Mouse (Mus musculus) G1E-ER4 (cell line): ENCODE data around the gene Rab1b. TPM values are rescaled to one million over a fixed set of nuclear protein-coding genes. Genes with fewer than 3 reads are reported as not detected.

Experiments
- GATA1 ChIP-seq: IDR thresholded peaks from one replicate; pipeline ENCODE4 v1.8.0; 2012; ENCODE audit warnings: low read length, inconsistent platforms
- polyA plus RNA-seq: library from polyadenylated mRNA; stranded (reverse); fragments of >175 nt; gene quantifications from 2 replicates; pipeline ENCODE4 v1.2.3, GENCODE M21; 2012

Rab1b gene
- polyA plus RNA-seq, 1 experiment = 315 TPM

GRCm38 (mm10) chr19:5108271-5108575 is 1.4 kb upstream of the Rab1b start:
- TF ChIP-seq GATA1 = no peak

- TF ChIP-seq GATA1 = no peak
These were observed 841 bp upstream of the Rab1b start for GRCm38 (mm10) chr19:5107556-5108270.

- TF ChIP-seq GATA1 = no peak
These were observed 798 bp downstream of the Rab1b start for GRCm38 (mm10) chr19:5106074-5106473.

DNA sequence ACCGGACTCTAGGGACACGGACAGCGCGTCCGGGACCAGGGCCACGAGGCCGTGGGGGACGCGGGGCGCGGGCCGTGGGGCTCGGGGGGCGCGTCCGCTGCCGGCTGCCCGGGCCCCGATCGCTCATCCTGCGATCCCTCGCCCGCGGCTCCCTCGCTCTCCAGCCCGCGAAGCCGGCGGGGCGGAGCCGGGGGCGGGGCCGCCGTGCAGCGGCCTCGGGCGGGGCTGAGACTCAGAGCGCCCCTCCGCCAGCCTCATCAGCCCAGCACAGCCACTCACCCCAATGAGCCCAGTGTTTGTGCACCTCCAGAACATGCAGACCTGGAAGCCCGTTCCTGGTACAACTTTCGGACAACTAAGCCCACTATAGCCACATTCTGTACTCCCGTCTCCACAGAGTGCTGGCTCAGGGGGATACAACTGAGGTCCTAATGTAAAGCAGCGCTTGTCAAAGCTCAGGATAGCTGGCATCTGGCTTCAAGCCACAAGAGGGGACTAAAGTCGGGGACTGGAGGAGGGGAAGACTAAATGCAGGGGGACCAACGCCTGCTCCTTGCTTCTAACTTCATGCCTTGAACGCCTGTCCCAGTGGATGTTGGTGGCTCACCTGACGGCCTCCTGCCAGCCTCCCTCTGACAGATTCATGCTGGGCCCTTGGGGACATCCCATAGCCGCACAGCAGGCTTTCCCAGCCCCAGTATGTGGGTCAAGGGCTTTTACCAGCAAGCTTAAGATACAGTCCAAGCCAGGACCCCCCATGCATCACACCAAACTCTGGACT is 8.3 kb downstream of the Rab1b start, which contains the start of gene Cnih2:
Cnih2 (minus strand) TSS at position 159 of the 781 bp plus-strand sequence.
- no peak for TF ChIP-seq GATA1

DNA sequence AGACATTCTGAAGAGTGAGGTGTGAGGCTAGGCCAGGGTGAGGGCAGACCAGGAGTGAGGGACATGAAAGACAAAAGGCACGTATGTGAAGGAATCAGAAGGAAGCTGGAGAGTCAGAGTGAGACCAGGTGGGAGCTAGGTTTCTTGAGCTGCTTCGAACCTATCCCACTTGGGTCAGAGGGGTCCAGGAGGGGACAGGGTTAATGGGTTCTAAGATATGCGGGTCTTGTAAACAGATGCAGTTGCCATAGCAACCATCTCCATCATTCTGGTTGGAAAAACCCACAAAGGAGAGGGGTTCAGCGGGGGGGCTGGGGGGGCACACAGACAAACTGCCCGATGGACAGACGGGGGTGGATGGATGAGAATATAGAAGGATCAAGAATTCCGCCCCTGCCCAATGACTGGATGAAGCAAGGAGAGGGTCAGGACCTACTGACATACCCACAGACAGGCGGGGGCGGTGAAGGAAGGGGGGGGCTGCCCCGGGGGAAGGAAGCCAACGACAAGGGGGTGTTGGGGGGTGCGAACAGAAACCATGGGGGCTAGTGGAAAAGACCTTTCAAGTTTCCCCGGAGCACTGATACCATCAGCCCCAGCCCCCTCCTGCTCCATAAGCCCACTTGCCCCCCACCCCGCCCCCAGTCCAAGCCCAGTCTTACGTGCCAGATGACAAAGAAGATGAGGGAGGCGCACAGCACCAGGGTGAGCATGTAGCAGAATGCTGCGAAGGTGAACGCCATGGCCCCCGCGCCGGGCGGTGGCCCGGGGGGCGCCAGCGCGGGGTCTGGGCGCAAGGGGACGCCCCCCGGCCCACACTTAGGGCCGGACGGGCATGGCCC is 9.1 kb downstream of the Rab1b start:
- TF ChIP-seq GATA1 = no peak

- no peak for TF ChIP-seq GATA1
These were observed 10.9 kb downstream of the Rab1b start for GRCm38 (mm10) chr19:5095887-5096474.

DNA sequence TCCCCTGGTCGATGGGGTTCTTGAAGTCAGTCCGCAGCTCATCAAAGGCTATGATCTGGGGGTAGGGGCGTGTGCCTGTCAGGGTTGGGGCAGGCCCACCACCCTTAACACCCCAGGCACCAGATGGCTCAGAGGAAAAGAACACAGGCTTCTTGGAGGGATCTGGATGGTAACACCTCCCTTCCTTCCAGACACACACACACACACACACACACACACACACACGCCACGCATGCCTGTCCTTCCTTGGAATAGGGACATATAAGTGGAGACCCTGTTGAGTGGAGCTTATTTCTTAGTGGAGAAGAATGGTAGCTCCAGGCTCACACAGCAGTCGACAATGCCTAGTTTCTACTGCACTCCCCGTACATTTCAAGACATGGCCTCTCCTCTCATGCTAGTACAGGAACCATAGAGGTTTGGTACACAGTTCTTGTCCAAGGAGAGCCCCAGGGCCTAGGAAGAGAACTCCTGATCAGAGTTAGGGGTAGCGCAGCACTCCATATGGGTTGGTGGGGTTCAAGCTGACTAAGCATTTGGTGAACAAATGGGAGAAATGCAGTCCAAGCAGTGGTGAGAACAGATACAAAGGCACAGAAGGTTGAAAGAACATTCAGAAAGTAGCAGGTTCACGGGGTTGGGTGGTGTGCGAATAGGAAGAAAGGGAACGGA is 12.0 kb downstream of the Rab1b start:
- TF ChIP-seq GATA1 = no peak

GRCm38 (mm10) chr19:5094243-5094632 is 12.6 kb downstream of the Rab1b start:
- TF ChIP-seq GATA1 = no peak

DNA sequence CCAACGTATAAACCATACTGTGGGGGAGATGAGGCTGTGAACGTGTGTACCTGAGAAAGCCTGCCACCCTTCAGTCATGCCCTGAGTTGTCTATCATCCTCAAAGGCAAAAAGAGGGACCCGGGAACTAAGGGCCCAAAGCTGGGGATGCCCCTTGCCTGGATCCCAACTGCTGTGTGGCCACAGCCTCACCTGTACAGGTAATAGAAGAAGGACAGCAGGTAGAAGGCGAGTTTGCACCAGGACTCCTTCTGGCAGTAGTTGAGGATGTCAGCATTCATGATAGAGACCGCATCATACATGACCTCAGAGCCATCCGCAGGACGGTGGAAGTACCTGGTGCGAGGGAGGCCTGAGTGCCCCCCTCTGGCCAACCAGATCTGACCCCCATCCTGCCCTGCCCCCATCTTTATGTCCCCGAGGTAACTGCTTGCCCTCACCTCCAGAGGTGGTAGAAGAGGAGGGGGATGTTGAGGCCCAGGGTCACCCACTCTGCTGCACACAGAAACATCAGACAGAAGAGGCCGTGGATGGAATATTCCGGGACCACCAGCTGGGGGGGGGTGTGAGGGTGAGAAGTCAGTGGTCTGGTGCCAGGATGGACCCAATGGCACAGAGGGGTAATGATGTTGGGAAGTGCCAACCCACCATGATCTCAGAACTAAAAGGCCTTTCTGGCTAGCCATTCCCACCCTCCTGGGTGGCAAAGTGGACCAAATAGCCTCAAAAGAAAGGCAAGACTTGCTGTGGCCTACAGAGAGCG is 13.2 kb downstream of the Rab1b start:
- TF ChIP-seq GATA1 = no peak

DNA sequence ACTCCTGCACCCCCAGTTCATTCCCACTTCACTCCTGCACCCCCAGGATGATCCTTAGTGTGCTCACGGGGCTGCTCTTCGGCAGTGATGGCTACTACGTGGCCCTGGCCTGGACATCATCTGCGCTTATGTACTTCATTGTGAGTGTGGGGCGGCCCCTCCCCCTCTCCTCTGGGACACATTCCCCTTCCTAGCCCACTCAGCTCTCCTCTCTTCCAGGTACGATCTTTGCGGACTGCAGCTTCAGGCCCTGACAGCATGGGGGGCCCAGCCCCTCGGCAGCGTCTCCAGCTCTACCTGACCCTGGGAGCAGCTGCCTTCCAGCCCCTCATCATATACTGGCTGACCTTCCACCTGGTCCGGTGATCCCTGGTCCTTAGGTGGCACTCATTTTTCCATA is 14.8 kb downstream of the Rab1b start:
- no peak for TF ChIP-seq GATA1

- no peak for TF ChIP-seq GATA1
These were observed 17.5 kb downstream of the Rab1b start for GRCm38 (mm10) chr19:5089324-5089723.

DNA sequence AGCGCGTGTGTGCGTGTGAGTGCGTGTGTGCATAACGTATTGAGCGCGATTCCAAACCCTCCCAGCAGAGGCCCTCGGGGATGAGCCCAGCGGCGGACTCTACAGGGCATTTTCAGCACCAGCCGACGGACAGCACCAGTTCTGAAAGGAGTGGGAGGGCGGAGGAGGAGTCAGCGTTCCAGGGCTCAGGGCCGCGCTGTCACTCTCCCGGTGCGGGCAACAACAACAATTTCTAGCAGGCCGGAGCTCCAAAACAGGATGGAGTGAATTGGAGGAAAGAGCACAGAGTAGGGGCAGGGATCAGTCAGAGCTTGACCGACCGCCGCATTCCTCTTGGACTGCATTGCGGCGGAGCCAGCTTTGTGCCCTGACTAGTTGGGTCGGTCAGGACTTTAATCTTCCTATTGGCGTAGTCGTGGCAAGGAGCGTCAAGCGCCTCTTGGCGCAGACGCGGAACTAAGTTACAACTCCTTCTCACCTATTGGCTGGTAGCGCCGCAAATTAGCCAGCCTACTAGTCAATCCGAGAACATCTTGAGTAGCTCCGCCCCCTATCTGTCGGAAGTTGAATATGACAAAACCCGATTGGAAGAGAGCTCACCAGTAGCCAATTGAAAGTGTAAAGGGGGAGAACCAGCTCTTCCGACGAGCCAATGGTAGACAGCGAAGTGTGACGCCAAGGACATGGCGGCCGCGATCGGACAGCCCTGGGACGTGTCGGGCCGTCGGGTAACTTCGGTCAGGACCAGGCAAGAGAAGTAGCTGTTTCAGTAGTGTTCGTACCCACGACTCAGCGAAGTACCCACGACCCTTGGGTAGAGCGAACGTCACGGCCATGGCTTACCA is 18.8 kb downstream of the Rab1b start, which contains the start of gene Yif1a:
Yif1a (plus strand) TSS at position 655 of the 845 bp plus-strand sequence.
- TF ChIP-seq GATA1 = no peak

DNA sequence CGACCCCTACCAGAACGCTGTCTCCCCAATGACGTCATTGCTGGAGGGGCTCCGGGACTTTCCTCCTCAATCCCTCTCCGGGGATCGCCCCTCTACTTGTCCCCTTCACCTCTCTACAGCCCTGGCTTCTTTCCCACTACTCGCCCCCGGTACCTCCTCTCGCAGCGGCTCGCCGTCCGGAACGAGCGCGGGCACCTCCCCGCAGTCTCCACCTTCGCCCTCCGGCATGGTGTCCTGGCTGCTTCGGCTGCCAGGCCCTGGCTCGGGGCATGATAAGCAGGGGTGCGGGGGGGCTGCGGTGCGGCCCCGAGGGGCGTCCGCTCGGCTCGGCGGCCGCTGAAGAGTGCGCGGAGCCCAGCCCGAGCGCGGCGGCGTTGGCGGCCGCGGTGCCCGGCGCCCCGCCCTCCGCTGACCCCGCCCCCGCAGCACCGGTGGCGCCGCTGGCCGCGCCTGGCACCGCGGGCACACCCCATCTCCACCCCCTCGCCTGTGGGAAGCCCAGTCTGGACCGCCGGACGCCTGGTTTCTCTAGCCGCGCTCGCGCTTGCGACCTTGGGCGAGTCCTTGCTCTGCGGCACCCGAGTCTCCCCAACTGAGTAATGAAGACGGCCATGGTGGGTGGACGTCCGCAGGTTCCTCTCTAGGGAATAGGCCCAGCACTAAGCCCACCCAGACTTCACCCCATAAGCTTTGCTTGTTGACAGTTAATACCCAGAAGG is 21.6 kb downstream of the Rab1b start, which contains the start of gene Tmem151a:
Tmem151a (minus strand) TSS at position 387 of the 719 bp plus-strand sequence.
- no peak for TF ChIP-seq GATA1
